Mouse (Mus musculus) cerebellum, adult 9-11 months (tissue): Measurements from ENCODE around the gene Ramp2.

Experiments
- DNase-seq: peaks from one replicate; pipeline ENCODE4 v3.0.0; 2022

Ramp2 gene

GRCm38 (mm10) chr11:101245855-101246701, at the start of gene Ramp2:
Gene Ramp2 (plus strand): TSS chr11:101246028.
- DNase-seq, result no peak

GRCm38 (mm10) chr11:101196175-101196574, 49.7 kb upstream of the Ramp2 start:
- DNase-seq, result no peak

- no peak for DNase-seq
Measured at GRCm38 (mm10) chr11:101199555-101199954, 46.3 kb upstream of the Ramp2 start.

- peak; percentile 85 for DNase-seq
Measured at GRCm38 (mm10) chr11:101200986-101201385, 44.8 kb upstream of the Ramp2 start.

- DNase-seq, result no peak
Measured at GRCm38 (mm10) chr11:101211970-101212369, 33.9 kb upstream of the Ramp2 start.

GRCm38 (mm10) chr11:101216936-101217335, 28.9 kb upstream of the Ramp2 start:
- DNase-seq, result no peak

- no peak for DNase-seq
Measured at GRCm38 (mm10) chr11:101218436-101219055, 27.3 kb upstream of the Ramp2 start.

- no peak for DNase-seq
Measured at GRCm38 (mm10) chr11:101220853-101221252, 25.0 kb upstream of the Ramp2 start.

GRCm38 (mm10) chr11:101221306-101221986, 24.4 kb upstream of the Ramp2 start:
- DNase-seq, result no peak

- no peak for DNase-seq
Measured at GRCm38 (mm10) chr11:101224337-101224736, 21.5 kb upstream of the Ramp2 start.

- DNase-seq, result no peak
Measured at GRCm38 (mm10) chr11:101225331-101226064, 20.3 kb upstream of the Ramp2 start.

GRCm38 (mm10) chr11:101226065-101226701, 19.6 kb upstream of the Ramp2 start, which contains the start of gene Ezh1:
Gene Ezh1 (minus strand): TSS chr11:101226463.
- peak; percentile 94 for DNase-seq

GRCm38 (mm10) chr11:101229361-101229900, 16.4 kb upstream of the Ramp2 start:
- no peak for DNase-seq

- no peak for DNase-seq
Measured at GRCm38 (mm10) chr11:101230061-101230511, 15.7 kb upstream of the Ramp2 start.

GRCm38 (mm10) chr11:101230526-101230925, 15.3 kb upstream of the Ramp2 start:
- no peak for DNase-seq

- no peak for DNase-seq
Measured at GRCm38 (mm10) chr11:101230991-101231871, 14.6 kb upstream of the Ramp2 start.

GRCm38 (mm10) chr11:101232010-101232839, 13.6 kb upstream of the Ramp2 start:
- no peak for DNase-seq

- DNase-seq, result no peak
Measured at GRCm38 (mm10) chr11:101233240-101233639, 12.6 kb upstream of the Ramp2 start.

- DNase-seq, result no peak
Measured at GRCm38 (mm10) chr11:101234124-101234523, 11.7 kb upstream of the Ramp2 start.

GRCm38 (mm10) chr11:101235429-101235828, 10.4 kb upstream of the Ramp2 start:
- DNase-seq, result no peak
